Mouse (Mus musculus): ENCODE measurements around the gene Eif2d.

DNA sequence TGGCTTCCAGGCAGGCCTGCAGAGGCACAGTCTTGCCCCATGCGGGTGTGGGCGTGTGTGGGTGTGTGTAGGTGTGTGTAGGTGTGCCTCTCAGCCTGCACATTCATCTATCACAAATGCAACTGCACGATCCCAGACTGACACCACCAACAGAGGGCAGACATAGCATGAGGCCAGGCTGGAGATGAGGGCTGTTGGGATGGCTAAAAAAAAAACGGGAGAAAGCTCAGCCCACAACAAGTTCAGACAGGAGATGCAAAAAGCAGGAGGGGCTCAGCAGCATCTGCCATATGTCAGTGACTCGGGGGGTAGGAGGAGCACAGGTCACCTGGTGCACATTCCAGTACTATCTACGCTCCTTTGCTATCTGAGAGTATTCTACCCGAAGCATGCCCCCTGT, 75.2 kb downstream of the Eif2d start:
- TF ChIP-seq CTCF (IDR thresholded peaks at IDR 0.05; ENCODE audit: insufficient read depth, low read depth, low read length) (no peak), POLR2A (IDR thresholded peaks at IDR 0.05; ENCODE audit: insufficient read depth, low read depth, low read length) (no peak)
